Mouse (Mus musculus) heart, embryonic 11.5 days (tissue): Measurements from ENCODE around the gene Agk. TPM values are rescaled to one million over a fixed set of nuclear protein-coding genes. Genes with fewer than 3 reads are reported as not detected.
A peak's percentile ranks its signal among the peaks of the same experiment; 100 is the strongest.

Experiments
- ATAC-seq: fragments of 200-750 bp; cut with Nextera tagmentation; replicated peaks from 2 replicates; pipeline ENCODE4 v1.8.0; 2017; ENCODE audit warnings: moderate library complexity; ENCODE audit not compliant: insufficient number of reproducible peaks, low FRiP score, low TSS enrichment
- H3K27ac ChIP-seq: fragments of 300-500 bp; sonication (generic); 2 replicates; pipeline ENCODE4 v1.5.1; 2014; ENCODE audit warnings: mild to moderate bottlenecking, low read depth, low read length
- H3K27me3 ChIP-seq: fragments of 300-500 bp; sonication (generic); 2 replicates; pipeline ENCODE4 v1.6.1; 2014; ENCODE audit warnings: mild to moderate bottlenecking, low read length, mixed read lengths; ENCODE audit not compliant: control insufficient read depth, insufficient read depth
- H3K36me3 ChIP-seq: fragments of 300-500 bp; sonication (generic); 2 replicates; pipeline ENCODE4 v1.6.1; 2014; ENCODE audit warnings: mild to moderate bottlenecking, low read length, moderate library complexity, mixed read lengths; ENCODE audit not compliant: control insufficient read depth, insufficient read depth
- H3K4me1 ChIP-seq: fragments of 300-500 bp; sonication (generic); 2 replicates; pipeline ENCODE4 v1.6.1; 2014; ENCODE audit warnings: low read length; ENCODE audit not compliant: control insufficient read depth, insufficient read depth
- H3K4me2 ChIP-seq: fragments of 300-500 bp; sonication (generic); 2 replicates; pipeline ENCODE4 v1.6.1; 2014; ENCODE audit warnings: mild to moderate bottlenecking, moderate library complexity
- H3K4me3 ChIP-seq: fragments of 300-500 bp; sonication (generic); 2 replicates; pipeline ENCODE4 v1.5.1; 2014; ENCODE audit warnings: low read depth, low read length
- H3K9ac ChIP-seq: fragments of 300-500 bp; sonication (generic); 2 replicates; pipeline ENCODE4 v1.6.1; 2014; ENCODE audit warnings: mild to moderate bottlenecking, low read depth, low read length, moderate library complexity
- H3K9me3 ChIP-seq: fragments of 300-500 bp; sonication (generic); replicated peaks from 2 replicates; pipeline ENCODE4 v1.6.1; 2016; ENCODE audit warnings: low read length; ENCODE audit not compliant: control insufficient read depth
- whole genome bisulfite sequencing: fragments of 180-500 bp; shearing (Covaris S2); extraction: QIAGEN DNeasy Blood & Tissue Kit; methylation state at CpG from one replicate; pipeline ENCODE4 v1.1.7; 2014; ENCODE audit not compliant: insufficient replicate concordance; 5-methylcytosine and 5-hydroxymethylcytosine counted together
- polyA plus RNA-seq: library from polyadenylated mRNA; unstranded; fragments of >200 nt; fragmentation: Nextera tagmentation; extraction: Ambion mirVana; gene quantifications from 2 replicates; pipeline ENCODE4 v1.2.1, GENCODE M21; 2014

The Agk gene
- 41.5 and 48.7 TPM in 2 replicates for polyA plus RNA-seq

GRCm38 (mm10) chr6:40324897-40325841 lies at the start of gene Agk:
TSS of gene Agk (plus strand) at chr6:40325172.
- no peaks in the 10 kb centered on the region for H3K36me3 ChIP-seq
- WGBS: 2% methylated on average over 52 of the region's 52 CpGs

GRCm38 (mm10) chr6:40300707-40301106 lies 24.3 kb upstream of the Agk start:
- no peak overlapping the region for H3K4me2 ChIP-seq
- no peak overlapping the region for H3K9ac ChIP-seq
- no peak for ATAC-seq
- H3K27me3 ChIP-seq: no peaks in the 10 kb centered on the region
- no peak overlapping the region for H3K4me3 ChIP-seq
- no peaks in the 10 kb centered on the region for H3K4me1 ChIP-seq
- H3K9me3 ChIP-seq: no peaks in the 10 kb centered on the region
- no peak overlapping the region for H3K27ac ChIP-seq
- WGBS: 56% methylated on average over 5 of the region's 5 CpGs
- H3K36me3 ChIP-seq: no peaks in the 10 kb centered on the region

More at GRCm38 (mm10) chr6:40324897-40325841, at the start of gene Agk:
- ATAC-seq: peak; percentile 87
- H3K4me1 ChIP-seq: no peaks in the 10 kb centered on the region; the same call in 1 of the 2 replicates
- peak within 1 kb of the TSS; percentile 91 for H3K9ac ChIP-seq
- peak within 1 kb of the TSS; percentile 79 for H3K27ac ChIP-seq
- H3K4me2 ChIP-seq: peak within 1 kb of the TSS; percentile 69
- H3K27me3 ChIP-seq: no peaks in the 10 kb centered on the region
- H3K9me3 ChIP-seq: no peaks in the 10 kb centered on the region
- peak within 1 kb of the TSS; percentile 72 for H3K4me3 ChIP-seq

- no peaks in the 10 kb centered on the region for H3K36me3 ChIP-seq
- 10% methylated on average over 6 of the region's 6 CpGs for WGBS
- no peaks in the 10 kb centered on the region for H3K9me3 ChIP-seq
- no peak for ATAC-seq
- H3K27me3 ChIP-seq: no peaks in the 10 kb centered on the region
- H3K4me1 ChIP-seq: no peaks in the 10 kb centered on the region
- no peak overlapping the region for H3K9ac ChIP-seq
- no peak overlapping the region for H3K4me3 ChIP-seq
- no peak overlapping the region for H3K27ac ChIP-seq
- H3K4me2 ChIP-seq: no peak overlapping the region
Observed at GRCm38 (mm10) chr6:40303379-40303778, 21.6 kb upstream of the Agk start.

- no peak overlapping the region for H3K4me2 ChIP-seq
- H3K36me3 ChIP-seq: no peaks in the 10 kb centered on the region
- no peak for ATAC-seq
- H3K4me3 ChIP-seq: no peak overlapping the region
- H3K9me3 ChIP-seq: no peaks in the 10 kb centered on the region
- H3K4me1 ChIP-seq: no peaks in the 10 kb centered on the region
- H3K27ac ChIP-seq: no peak overlapping the region
- no peaks in the 10 kb centered on the region for H3K27me3 ChIP-seq
- H3K9ac ChIP-seq: no peak overlapping the region
Observed at GRCm38 (mm10) chr6:40304972-40305371, 20.0 kb upstream of the Agk start.

- H3K36me3 ChIP-seq: no peaks in the 10 kb centered on the region
- H3K27ac ChIP-seq: no peak overlapping the region
- H3K4me2 ChIP-seq: peak overlapping the region; percentile 69
- no peaks in the 10 kb centered on the region for H3K27me3 ChIP-seq
- no peak for ATAC-seq
- no peaks in the 10 kb centered on the region; the same call in 1 of the 2 replicates for H3K4me1 ChIP-seq
- no peak overlapping the region for H3K9ac ChIP-seq
- 88% methylated on average over 8 of the region's 8 CpGs for WGBS
- no peaks in the 10 kb centered on the region for H3K9me3 ChIP-seq
- peak overlapping the region; percentile 72; the same call in 1 of the 2 replicates for H3K4me3 ChIP-seq
Observed at GRCm38 (mm10) chr6:40326341-40326740, 1.4 kb downstream of the Agk start.

GRCm38 (mm10) chr6:40333497-40333896 lies 8.5 kb downstream of the Agk start:
- Histone ChIP-seq H3K27ac (no peak overlapping the region), H3K27me3 (no peaks in the 10 kb centered on the region), H3K4me2 (no peak overlapping the region), H3K4me1 (no peaks in the 10 kb centered on the region), H3K9ac (no peak overlapping the region), H3K9me3 (no peaks in the 10 kb centered on the region), H3K4me3 (no peak overlapping the region), H3K36me3 (peaks cover 6% of the 10 kb centered on the region; the same call in 1 of the 2 replicates)
- no peak for ATAC-seq
- 85% methylated on average over 2 of the region's 2 CpGs for whole genome bisulfite sequencing

- H3K36me3 ChIP-seq: peaks cover 6% of the 10 kb centered on the region; the same call in 1 of the 2 replicates
- 80% methylated on average over 6 of the region's 6 CpGs for WGBS
- no peaks in the 10 kb centered on the region for H3K4me1 ChIP-seq
- ATAC-seq: no peak
- H3K9ac ChIP-seq: no peak overlapping the region
- no peak overlapping the region for H3K27ac ChIP-seq
- no peaks in the 10 kb centered on the region for H3K27me3 ChIP-seq
- no peak overlapping the region for H3K4me2 ChIP-seq
- H3K9me3 ChIP-seq: no peaks in the 10 kb centered on the region
- H3K4me3 ChIP-seq: no peak overlapping the region
Observed at GRCm38 (mm10) chr6:40336735-40337731, 12.1 kb downstream of the Agk start.
